Mouse (Mus musculus): ENCODE results near the gene Mrtfb. TPM values are rescaled to one million over a fixed set of nuclear protein-coding genes. Genes with fewer than 3 reads are reported as not detected.

Mrtfb gene
- polyA plus RNA-seq, 1 experiment from 2014 or later = 13.7 TPM

GRCm38 (mm10) chr16:13464662-13465061 is 208.4 kb downstream of the Mrtfb start:
- Histone ChIP-seq H3K27ac (ENCODE audit: low read length) (no peak overlapping the region), H3K4me2 (ENCODE audit: low read depth, low read length) (no peak overlapping the region), H3K4me1 (ENCODE audit: control insufficient read depth, insufficient read depth, low read length) (no peaks in the 10 kb centered on the region), H3K4me3 (ENCODE audit: low read length) (no peak overlapping the region), H3K9me3 (replicated peaks; ENCODE audit: control insufficient read depth, low read length) (no peaks in the 10 kb centered on the region), H3K27me3 (ENCODE audit: control insufficient read depth, insufficient read depth, low read length) (no peaks in the 10 kb centered on the region), H3K36me3 (ENCODE audit: control insufficient read depth, insufficient read depth) (no peaks in the 10 kb centered on the region), H3K9ac (ENCODE audit: low read length) (no peak overlapping the region)
- 83% methylated on average over 5 of the region's 5 CpGs for WGBS
- no peak for ATAC-seq (replicated peaks; ENCODE audit: extremely low read depth, insufficient read depth, low FRiP score)

MicroRNAs within 50 kb of the gene (microRNA counts, 519-probe panel; counts per million panel counts)
- microRNA mmu-miR-193b = 2,639 counts per million, percentile 66 among the panel's probes with 10 or more counts

Small RNAs within 50 kb of the gene (microRNA-seq; reads per million reads assigned to microRNA genes)
- gene Mir193b (52.0 reads per million, percentile 45 among the genes with 10 or more reads in this experiment), gene Mir365-1 (0.59 reads per million)

Other genes with a start within 250 kb of the Mrtfb start
- gene Ercc4, start 146.8 kb upstream of the Mrtfb start, polyA plus RNA-seq (2015; fragmentation: Nextera tagmentation; extraction: Ambion mirVana) = 9.5 and 9.9 TPM in 2 replicates